Mouse (Mus musculus): ENCODE results near the gene Erg. TPM values are rescaled to one million over a fixed set of nuclear protein-coding genes. Genes with fewer than 3 reads are reported as not detected.

Gene Erg
- total and polyA plus RNA-seq, 3 experiments, result 0.11 to 0.81 (median 0.34) TPM

DNA sequence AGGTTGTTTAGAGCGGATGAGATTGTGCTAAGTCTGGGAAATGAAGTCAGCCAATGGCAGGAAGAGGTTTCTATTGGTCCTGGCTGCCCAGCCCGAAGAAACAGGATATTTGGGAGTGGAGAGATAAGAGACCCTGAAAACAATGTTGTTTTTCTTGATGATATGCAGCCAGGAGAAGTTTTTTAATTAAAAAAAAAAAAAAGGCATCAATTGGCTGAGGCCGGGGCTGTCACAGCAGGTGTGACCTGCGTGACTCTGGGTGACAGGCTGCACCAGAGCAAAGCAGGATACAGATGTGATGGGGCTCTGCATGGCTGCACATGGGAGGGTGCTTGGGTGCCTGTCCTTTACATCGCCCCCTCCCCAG lies 127.1 kb downstream of the Erg start:
- H3K4me2 ChIP-seq (ENCODE audit: insufficient read depth, low read depth, poor library complexity, severe bottlenecking), result no peak overlapping the region
- no peak overlapping the region for H3K4me3 ChIP-seq (replicated peaks in 1 of 3; ENCODE audit: low read depth in 2 of 3, low read length in 2 of 3, poor library complexity in 1 of 3)
- no peaks in the 10 kb centered on the region for H3K36me3 ChIP-seq (replicated peaks in 1 of 2; ENCODE audit: control insufficient read depth in 1 of 2, insufficient read depth in 1 of 2, low read length in 1 of 2)
- dilution Hi-C loops (cut with MboI; ENCODE audit: extremely low pct_ligation_motif_present, extremely low pct_unique_long_range_greater_than_20kb, low sequenced_read_pairs), result no loop called here
- no peak overlapping the region for H3K27ac ChIP-seq (ENCODE audit: insufficient read depth, low read depth)
- H3K9ac ChIP-seq (ENCODE audit: insufficient read depth, low read depth), result no peak overlapping the region
- TF ChIP-seq ZKSCAN1 (IDR thresholded peaks at IDR 0.05; ENCODE audit: borderline replicate concordance, low read depth, low read length) (no peak), USF1 (IDR thresholded peaks at IDR 0.05; ENCODE audit: low read depth, low read length) (no peak), ZMIZ1 (IDR thresholded peaks at IDR 0.05; ENCODE audit: low read depth, low read length) (no peak), ELF1 (IDR thresholded peaks at IDR 0.05; ENCODE audit: low read depth, low read length) (no peak), PAX5 (IDR thresholded peaks at IDR 0.05; ENCODE audit: low read length) (no peak), POLR2AphosphoS2 (IDR thresholded peaks at IDR 0.05; ENCODE audit: low read depth, low read length) (no peak), POLR2A (IDR thresholded peaks at IDR 0.05; ENCODE audit: low read depth, low read length) (no peak), CHD1 (IDR thresholded peaks at IDR 0.05; ENCODE audit: low read depth, low read length) (no peak), RCOR1 (conservative IDR thresholded peaks at IDR 0.05; ENCODE audit: low read depth, low read length) (no peak), BHLHE40 (IDR thresholded peaks at IDR 0.05; ENCODE audit: low read depth, low read length) (no peak), JUN (IDR thresholded peaks at IDR 0.05; ENCODE audit: insufficient read depth, low read depth, low read length) (no peak), IRF4 (IDR thresholded peaks at IDR 0.05; ENCODE audit: low read depth, low read length) (no peak), SIN3A (IDR thresholded peaks at IDR 0.05; ENCODE audit: low read length) (no peak), KAT2A (IDR thresholded peaks at IDR 0.05; ENCODE audit: insufficient replicate concordance, low read length) (no peak), MXI1 (IDR thresholded peaks at IDR 0.05; ENCODE audit: low read depth, low read length) (no peak)
- peaks cover 0 to 5% of the 10 kb centered on the region in 2 experiments; a peak in 1 of 4 replicates for H3K4me1 ChIP-seq (ENCODE audit: control insufficient read depth in 1 of 2, insufficient read depth in 2 of 2)
- no peaks in the 10 kb centered on the region for H3K9me3 ChIP-seq (replicated peaks; ENCODE audit: low read length)
- H3K79me2 ChIP-seq (replicated peaks; ENCODE audit: control insufficient read depth, extremely low read depth, insufficient read depth, poor library complexity, severe bottlenecking), result no peaks in the 10 kb centered on the region
- no peak for DNase-seq (ENCODE audit: extremely low read depth)
- in situ Hi-C loops (cut with MboI; ENCODE audit: low pct_ligation_motif_present, low pct_unique_long_range_greater_than_20kb, low sequenced_read_pairs), result loop anchor here (25.0 kb wide), 1 partner anchor 503 kb away; no protein-coding TSS in a partner anchor
- H3K27me3 ChIP-seq (replicated peaks), result no peaks in the 10 kb centered on the region

DNA sequence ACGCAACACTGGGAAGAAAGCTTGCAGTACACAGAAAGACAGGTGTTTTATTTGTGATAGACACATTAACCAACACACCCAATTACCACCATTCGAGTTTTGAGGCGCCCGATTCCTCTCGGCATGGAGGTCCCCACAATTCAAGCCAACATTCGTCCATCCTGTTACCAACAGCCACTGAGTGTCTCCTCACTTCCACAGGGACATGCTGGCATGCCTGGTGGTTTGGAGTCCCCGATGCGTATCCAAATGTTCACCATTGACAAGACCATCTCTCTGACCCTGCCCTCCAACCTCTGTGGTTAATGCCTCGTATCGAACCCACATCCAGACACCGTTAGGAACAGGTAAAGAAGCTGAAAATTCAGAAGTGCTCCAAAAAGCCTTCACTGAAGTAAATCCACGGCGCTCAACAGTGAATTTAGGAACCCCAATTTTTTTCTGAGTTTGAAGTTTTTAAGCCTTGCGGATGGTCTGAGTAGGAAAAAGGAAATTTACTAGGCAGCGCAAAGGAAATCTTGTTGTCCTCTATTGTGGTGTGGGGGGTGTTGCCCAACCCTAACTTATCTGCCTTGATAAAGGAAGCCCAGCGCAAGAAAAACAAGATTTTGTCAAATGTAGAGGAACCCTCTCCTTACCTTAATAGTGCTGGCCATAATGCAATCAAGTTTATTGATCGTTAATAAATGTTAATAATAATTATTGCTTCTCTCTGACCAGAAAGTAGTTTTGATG lies 127.6 kb downstream of the Erg start:
- dilution Hi-C loops (cut with MboI; ENCODE audit: extremely low pct_ligation_motif_present, extremely low pct_unique_long_range_greater_than_20kb, low sequenced_read_pairs) (no loop called here), in situ Hi-C loops (cut with MboI; ENCODE audit: low pct_ligation_motif_present, low pct_unique_long_range_greater_than_20kb, low sequenced_read_pairs) (loop anchor here (25.0 kb wide), 1 partner anchor 504 kb away; no protein-coding TSS in a partner anchor)
- peaks cover under 1 to 5% of the 10 kb centered on the region in 2 experiments; a peak in 1 of 4 replicates for H3K4me1 ChIP-seq (ENCODE audit: control insufficient read depth in 1 of 2, insufficient read depth in 2 of 2)
- no peak for DNase-seq (ENCODE audit: extremely low read depth)
- H3K27ac ChIP-seq (ENCODE audit: insufficient read depth, low read depth), result no peak overlapping the region
- no peak overlapping the region for H3K4me2 ChIP-seq (ENCODE audit: insufficient read depth, low read depth, poor library complexity, severe bottlenecking)
- no peaks in the 10 kb centered on the region for H3K27me3 ChIP-seq (replicated peaks)
- no peaks in the 10 kb centered on the region for H3K9me3 ChIP-seq (replicated peaks; ENCODE audit: low read length)
- H3K36me3 ChIP-seq (replicated peaks in 1 of 2; ENCODE audit: control insufficient read depth in 1 of 2, insufficient read depth in 1 of 2, low read length in 1 of 2), result no peaks in the 10 kb centered on the region
- no peaks in the 10 kb centered on the region for H3K79me2 ChIP-seq (replicated peaks; ENCODE audit: control insufficient read depth, extremely low read depth, insufficient read depth, poor library complexity, severe bottlenecking)
- H3K9ac ChIP-seq (ENCODE audit: insufficient read depth, low read depth), result no peak overlapping the region
- no peak overlapping the region for H3K4me3 ChIP-seq (replicated peaks in 1 of 3; ENCODE audit: low read depth in 2 of 3, low read length in 2 of 3, poor library complexity in 1 of 3)
- TF ChIP-seq MYC (IDR thresholded peaks at IDR 0.05; ENCODE audit: low read depth, low read length), result no peak
- no peak for TF ChIP-seq MEF2A (IDR thresholded peaks at IDR 0.05; ENCODE audit: borderline replicate concordance, low read depth, low read length)
- TF ChIP-seq CTCF (conservative IDR thresholded peaks at IDR 0.05 in 1 of 2, IDR thresholded peaks at IDR 0.05 in 1 of 2; ENCODE audit: low read depth in 2 of 2, low read length in 2 of 2), result no peak
- TF ChIP-seq SMC3 (IDR thresholded peaks at IDR 0.05; ENCODE audit: low read depth, low read length), result no peak
- TF ChIP-seq BHLHE40 (IDR thresholded peaks at IDR 0.05; ENCODE audit: low read depth, low read length), result no peak
- no peak for TF ChIP-seq MAX (IDR thresholded peaks at IDR 0.05; ENCODE audit: low read length)
- no peak for TF ChIP-seq EP300 (IDR thresholded peaks at IDR 0.05; ENCODE audit: low read length)
- no peak for TF ChIP-seq JUN (IDR thresholded peaks at IDR 0.05; ENCODE audit: insufficient read depth, low read depth, low read length)
- no peak for TF ChIP-seq E2F4 (IDR thresholded peaks at IDR 0.05; ENCODE audit: insufficient replicate concordance, low read depth, low read length)
- TF ChIP-seq ZMIZ1 (IDR thresholded peaks at IDR 0.05; ENCODE audit: low read depth, low read length), result no peak
- no peak for TF ChIP-seq CHD2 (IDR thresholded peaks at IDR 0.05; ENCODE audit: low read length)
- no peak for TF ChIP-seq ZC3H11A (IDR thresholded peaks at IDR 0.05; ENCODE audit: low read depth, low read length)
